Mouse (Mus musculus) neural tube, embryonic 15.5 days (tissue): ENCODE measurements at regions not wholly inside any gene's neighbourhood (a gene's known extent, or its start where the extent isn't known, plus 50 kb on each side); places are given as distances from the start of the nearest gene placed in this dataset.

Experiments
- ATAC-seq: fragments of 200-750 bp; cut with Nextera tagmentation; 2 replicates; pipeline ENCODE4 v1.8.0; 2017; ENCODE audit warnings: mild to moderate bottlenecking, moderate TSS enrichment, moderate library complexity; ENCODE audit not compliant: low FRiP score
- H3K27ac ChIP-seq: fragments of 300-500 bp; sonication (generic); replicated peaks from 2 replicates; pipeline ENCODE4 v1.5.1; 2015; ENCODE audit warnings: mild to moderate bottlenecking, inconsistent platforms
- H3K27me3 ChIP-seq: fragments of 300-500 bp; sonication (generic); replicated peaks from 2 replicates; pipeline ENCODE4 v1.6.1; 2015; ENCODE audit warnings: inconsistent platforms
- H3K36me3 ChIP-seq: fragments of 300-500 bp; sonication (generic); 2 replicates; pipeline ENCODE4 v1.6.1; 2015; ENCODE audit warnings: inconsistent platforms
- H3K4me1 ChIP-seq: fragments of 300-500 bp; sonication (generic); 2 replicates; pipeline ENCODE4 v1.6.1; 2015; ENCODE audit warnings: inconsistent platforms
- H3K4me2 ChIP-seq: fragments of 300-500 bp; sonication (generic); 2 replicates; pipeline ENCODE4 v1.6.1; 2015; ENCODE audit warnings: inconsistent platforms, mild to moderate bottlenecking, moderate library complexity
- H3K4me3 ChIP-seq: fragments of 300-500 bp; sonication (generic); replicated peaks from 2 replicates; pipeline ENCODE4 v1.5.1; 2015; ENCODE audit warnings: mild to moderate bottlenecking, inconsistent platforms
- H3K9ac ChIP-seq: fragments of 300-500 bp; sonication (generic); replicated peaks from 2 replicates; pipeline ENCODE4 v1.6.1; 2015; ENCODE audit warnings: mild to moderate bottlenecking, inconsistent platforms
- H3K9me3 ChIP-seq: fragments of 300-500 bp; sonication (generic); replicated peaks from 2 replicates; pipeline ENCODE4 v1.6.1; 2016; ENCODE audit warnings: inconsistent platforms
- WGBS: fragments of 180-500 bp; shearing (Covaris S2); methylation state at CpG from one replicate; pipeline ENCODE4 v1.1.7; 2015; ENCODE audit warnings: mixed read lengths; 5-methylcytosine and 5-hydroxymethylcytosine counted together

GRCm38 (mm10) chr5:97330074-97330473 is 62.1 kb downstream of the Naa11 start:
- H3K4me3 ChIP-seq, result no peak overlapping the region
- no peak for ATAC-seq
- WGBS, result 68% methylated on average over 1 of the region's 1 CpGs
- H3K4me2 ChIP-seq, result no peak overlapping the region
- H3K4me1 ChIP-seq, result no peaks in the 10 kb centered on the region
- no peaks in the 10 kb centered on the region for H3K27me3 ChIP-seq
- no peak overlapping the region for H3K27ac ChIP-seq
- no peak overlapping the region for H3K9ac ChIP-seq
- no peaks in the 10 kb centered on the region for H3K9me3 ChIP-seq
- H3K36me3 ChIP-seq, result no peaks in the 10 kb centered on the region

- no peak overlapping the region for H3K4me2 ChIP-seq
- no peaks in the 10 kb centered on the region for H3K4me1 ChIP-seq
- H3K4me3 ChIP-seq, result no peak overlapping the region
- no peaks in the 10 kb centered on the region for H3K36me3 ChIP-seq
- H3K27ac ChIP-seq, result no peak overlapping the region
- no peaks in the 10 kb centered on the region for H3K9me3 ChIP-seq
- ATAC-seq, result no peak
- H3K9ac ChIP-seq, result no peak overlapping the region
- no peaks in the 10 kb centered on the region for H3K27me3 ChIP-seq
- 75% methylated on average over 5 of the region's 5 CpGs for WGBS
Measured at GRCm38 (mm10) chr5:97325831-97326230, 66.3 kb downstream of the Naa11 start.

- 55% methylated on average over 3 of the region's 3 CpGs for WGBS
- Histone ChIP-seq H3K27me3 (no peaks in the 10 kb centered on the region), H3K9ac (no peak overlapping the region), H3K27ac (no peak overlapping the region), H3K4me3 (no peak overlapping the region), H3K9me3 (no peaks in the 10 kb centered on the region), H3K36me3 (no peaks in the 10 kb centered on the region), H3K4me2 (no peak overlapping the region), H3K4me1 (no peaks in the 10 kb centered on the region)
- no peak for ATAC-seq
Measured at GRCm38 (mm10) chr5:97323873-97324272, 68.3 kb downstream of the Naa11 start.

GRCm38 (mm10) chr5:97319816-97320487 is 72.2 kb downstream of the Naa11 start:
- Histone ChIP-seq H3K4me2 (no peak overlapping the region), H3K36me3 (no peaks in the 10 kb centered on the region), H3K27me3 (no peaks in the 10 kb centered on the region), H3K4me1 (no peaks in the 10 kb centered on the region), H3K9ac (no peak overlapping the region), H3K4me3 (no peak overlapping the region), H3K9me3 (no peaks in the 10 kb centered on the region), H3K27ac (no peak overlapping the region)
- ATAC-seq, result no peak
- 87% methylated on average over 2 of the region's 2 CpGs for WGBS

GRCm38 (mm10) chr5:97306902-97307301 is 85.3 kb downstream of the Naa11 start:
- Histone ChIP-seq H3K4me1 (no peaks in the 10 kb centered on the region), H3K27me3 (no peaks in the 10 kb centered on the region), H3K9ac (no peak overlapping the region), H3K27ac (no peak overlapping the region), H3K36me3 (no peaks in the 10 kb centered on the region), H3K4me3 (no peak overlapping the region), H3K4me2 (no peak overlapping the region), H3K9me3 (no peaks in the 10 kb centered on the region)
- no peak for ATAC-seq
- 56% methylated on average over 4 of the region's 4 CpGs for WGBS

GRCm38 (mm10) chr5:97304921-97305320 is 87.3 kb downstream of the Naa11 start:
- Histone ChIP-seq H3K36me3 (no peaks in the 10 kb centered on the region), H3K4me2 (no peak overlapping the region), H3K4me1 (no peaks in the 10 kb centered on the region), H3K9me3 (no peaks in the 10 kb centered on the region), H3K4me3 (no peak overlapping the region), H3K9ac (no peak overlapping the region), H3K27ac (no peak overlapping the region), H3K27me3 (no peaks in the 10 kb centered on the region)
- ATAC-seq, result no peak
- 95% methylated on average over 4 of the region's 4 CpGs for WGBS

GRCm38 (mm10) chr5:97301621-97302020 is 90.6 kb downstream of the Naa11 start:
- Histone ChIP-seq H3K4me3 (no peak overlapping the region), H3K9me3 (no peaks in the 10 kb centered on the region), H3K27ac (no peak overlapping the region), H3K9ac (no peak overlapping the region), H3K4me2 (no peak overlapping the region), H3K36me3 (no peaks in the 10 kb centered on the region), H3K27me3 (no peaks in the 10 kb centered on the region), H3K4me1 (no peaks in the 10 kb centered on the region)
- WGBS, result 78% methylated on average over 4 of the region's 4 CpGs
- no peak for ATAC-seq

GRCm38 (mm10) chr5:97300861-97301260 is 91.3 kb downstream of the Naa11 start:
- no peaks in the 10 kb centered on the region for H3K9me3 ChIP-seq
- 33% methylated on average over 5 of the region's 5 CpGs for WGBS
- no peak overlapping the region for H3K4me3 ChIP-seq
- no peaks in the 10 kb centered on the region for H3K36me3 ChIP-seq
- H3K4me2 ChIP-seq, result no peak overlapping the region
- no peak overlapping the region for H3K9ac ChIP-seq
- no peaks in the 10 kb centered on the region for H3K4me1 ChIP-seq
- ATAC-seq, result no peak
- H3K27ac ChIP-seq, result no peak overlapping the region
- no peaks in the 10 kb centered on the region for H3K27me3 ChIP-seq

GRCm38 (mm10) chr5:97300114-97300840 is 91.9 kb downstream of the Naa11 start:
- H3K9me3 ChIP-seq, result no peaks in the 10 kb centered on the region
- 54% methylated on average over 6 of the region's 6 CpGs for WGBS
- H3K27me3 ChIP-seq, result no peaks in the 10 kb centered on the region
- H3K4me1 ChIP-seq, result no peaks in the 10 kb centered on the region
- H3K36me3 ChIP-seq, result no peaks in the 10 kb centered on the region
- no peak overlapping the region for H3K4me3 ChIP-seq
- no peak overlapping the region for H3K4me2 ChIP-seq
- H3K9ac ChIP-seq, result no peak overlapping the region
- ATAC-seq, result no peak
- no peak overlapping the region for H3K27ac ChIP-seq

- Histone ChIP-seq H3K4me1 (no peaks in the 10 kb centered on the region), H3K9ac (no peak overlapping the region), H3K27me3 (no peaks in the 10 kb centered on the region), H3K36me3 (no peaks in the 10 kb centered on the region), H3K9me3 (no peaks in the 10 kb centered on the region), H3K27ac (no peak overlapping the region), H3K4me2 (no peak overlapping the region), H3K4me3 (no peak overlapping the region)
- WGBS, result 16% methylated on average over 5 of the region's 5 CpGs
- ATAC-seq, result no peak
Measured at GRCm38 (mm10) chr5:97299631-97300030, 92.5 kb downstream of the Naa11 start.

- H3K4me3 ChIP-seq, result no peak overlapping the region
- ATAC-seq, result no peak
- WGBS, result 63% methylated on average over 3 of the region's 3 CpGs
- no peaks in the 10 kb centered on the region for H3K27me3 ChIP-seq
- no peaks in the 10 kb centered on the region for H3K4me1 ChIP-seq
- no peak overlapping the region for H3K27ac ChIP-seq
- no peaks in the 10 kb centered on the region for H3K9me3 ChIP-seq
- no peak overlapping the region for H3K4me2 ChIP-seq
- H3K9ac ChIP-seq, result no peak overlapping the region
- no peaks in the 10 kb centered on the region for H3K36me3 ChIP-seq
Measured at GRCm38 (mm10) chr5:97296213-97296612, 96.0 kb downstream of the Naa11 start.

GRCm38 (mm10) chr5:97290166-97290681 is 102.0 kb downstream of the Naa11 start:
- no peak overlapping the region for H3K4me2 ChIP-seq
- no peaks in the 10 kb centered on the region for H3K27me3 ChIP-seq
- ATAC-seq, result no peak; the same call in 1 of the 2 replicates
- WGBS, result 29% methylated on average over 2 of the region's 2 CpGs
- H3K36me3 ChIP-seq, result no peaks in the 10 kb centered on the region
- no peak overlapping the region for H3K9ac ChIP-seq
- H3K27ac ChIP-seq, result no peak overlapping the region
- no peak overlapping the region for H3K4me3 ChIP-seq
- 0 out of 2 replicates have a peak, but pooled peaks cover 7% of the 10 kb centered on the region for H3K4me1 ChIP-seq
- no peaks in the 10 kb centered on the region for H3K9me3 ChIP-seq
